Mouse (Mus musculus) ovary, adult 10 weeks (tissue): ENCODE measurements around the gene Gm3604. TPM values are rescaled to one million over a fixed set of nuclear protein-coding genes. Genes with fewer than 3 reads are reported as not detected.

Source experiments
- polyA plus RNA-seq: library from polyadenylated mRNA; stranded (reverse); fragments of 350-450 nt; fragmentation: Illumina TruSeq; extraction: RNeasy Lipid Tissue Mini Kit (QIAGEN cat#74804); gene quantifications from one replicate; pipeline ENCODE4 v1.2.3, GENCODE M21; 2014

The Gm3604 gene
- polyA plus RNA-seq, result 31.7 TPM

DNA sequence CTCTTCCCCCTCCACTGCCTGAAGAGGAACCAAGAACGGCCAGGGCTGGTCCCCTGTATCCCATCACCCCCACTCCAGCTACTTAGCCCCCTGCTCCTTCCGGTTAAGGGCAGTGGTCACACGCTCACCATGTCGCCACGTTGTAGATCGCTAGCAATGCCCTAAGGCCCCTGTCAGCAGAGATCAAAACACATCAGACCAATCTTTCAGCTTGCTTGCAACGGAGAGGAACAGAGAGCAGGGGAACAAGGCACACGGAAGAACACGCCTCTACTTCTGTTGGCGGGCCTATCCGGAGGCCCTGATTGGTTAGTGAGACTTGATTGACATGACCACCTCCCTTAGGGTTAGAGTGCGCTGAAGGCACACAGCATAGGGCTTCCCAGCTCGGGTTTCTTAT lies at the start of gene Gm3604:
TSS of gene Gm3604 (minus strand) at position 226 of the 400 bp plus-strand sequence.

Other genes with a start within 250 kb of the Gm3604 start
- 58.4 TPM for gene Gm49359, start 83.7 kb upstream of the Gm3604 start, polyA plus RNA-seq
- gene Zfp935, start 175.3 kb upstream of the Gm3604 start, polyA plus RNA-seq, result 45.1 TPM
- 51.2 TPM for gene Zfp934, start 188.0 kb upstream of the Gm3604 start, polyA plus RNA-seq
- gene 6720489N17Rik, start 241.0 kb upstream of the Gm3604 start, polyA plus RNA-seq, result 37.1 TPM